In genomic region chr17:23592926-23593300, GRCm38 (mm10) we compare ENCODE assay signal across 8 mouse cellular contexts. TPM values are rescaled to one million over a fixed set of nuclear protein-coding genes. Genes with fewer than 3 reads are reported as not detected.
DNase-seq lines count a peak whose midpoint lies in the region; ATAC-seq and TF ChIP-seq lines count a peak whose summit lies in the region.

No protein-coding gene starts in this region.

- in situ Hi-C loops in ES-E14 (cut with MboI; ENCODE audit: low sequenced_read_pairs in 2 of 2, unreplicated experiment in 2 of 2): no loop called here

- H3K9me3 ChIP-seq in heart, embryonic 12.5 days (replicated peaks): no peaks in the 10 kb centered on the region
- H3K9me3 ChIP-seq in ES-E14 (ENCODE audit: control insufficient read depth, insufficient read depth, low read depth, low read length): no peaks in the 10 kb centered on the region
- H3K9me3 ChIP-seq in forebrain, postnatal 0 days (ENCODE audit: low read length): no peaks in the 10 kb centered on the region

- 14% methylated on average over 13 of the region's 13 CpGs for WGBS in heart, embryonic 12.5 days
- 10% methylated on average over 13 of the region's 13 CpGs for WGBS in forebrain, postnatal 0 days
- 15% methylated on average over 13 of the region's 13 CpGs for WGBS in macrophage (ENCODE audit: missing documents)

- H3K36me3 ChIP-seq in heart, embryonic 12.5 days: no peaks in the 10 kb centered on the region
- no peaks in the 10 kb centered on the region for H3K36me3 ChIP-seq in ES-E14 (ENCODE audit: control insufficient read depth, insufficient read depth, low read length, poor library complexity, severe bottlenecking)
- H3K36me3 ChIP-seq in forebrain, postnatal 0 days (ENCODE audit: insufficient read depth): no peaks in the 10 kb centered on the region
- H3K36me3 ChIP-seq in macrophage (ENCODE audit: inconsistent target): no peaks in the 10 kb centered on the region

- H3K4me3 ChIP-seq in heart, embryonic 12.5 days: peak overlapping the region; percentile 52
- H3K4me3 ChIP-seq in ES-E14 (ENCODE audit: insufficient read depth in 1 of 2, low read depth in 1 of 2, low read length in 2 of 2, poor library complexity in 1 of 2, severe bottlenecking in 1 of 2) (peak overlapping the region; percentile 51 to 66), macrophage (ENCODE audit: inconsistent target) (peak overlapping the region; percentile 23)
- H3K4me3 ChIP-seq in forebrain, postnatal 0 days (ENCODE audit: low read depth, low read length): peak overlapping the region; percentile 46

- H3K9ac ChIP-seq in heart, embryonic 12.5 days: peak overlapping the region; percentile 61
- H3K9ac ChIP-seq in ES-E14 (ENCODE audit: insufficient read depth, low read depth, low read length, poor library complexity, severe bottlenecking): peak overlapping the region; percentile 79
- peak overlapping the region; percentile 64 for H3K9ac ChIP-seq in forebrain, postnatal 0 days

- DNase-seq in heart, adult 8-10 months (ENCODE audit: low spot score): no peak
- no peak for DNase-seq in ES-E14 (ENCODE audit: low read depth, low spot score)
- DNase-seq in forebrain, postnatal 0 days: no peak
- no peak for DNase-seq in adrenal gland, postnatal 10 days
- DNase-seq in thymus, postnatal 4 days: no peak
- DNase-seq in right cerebral cortex, adult 2 months (ENCODE audit: low spot score in 2 of 2): no peak

- peak; percentile 47 for ATAC-seq in heart, embryonic 12.5 days (ENCODE audit: insufficient number of reproducible peaks, low FRiP score)
- peak; percentile 69 for ATAC-seq in forebrain, postnatal 0 days

- peak overlapping the region; percentile 79 for H3K4me2 ChIP-seq in heart, embryonic 12.5 days
- peak overlapping the region; percentile 75 for H3K4me2 ChIP-seq in forebrain, postnatal 0 days (ENCODE audit: low read depth)

- H3K27ac ChIP-seq in heart, embryonic 12.5 days (ENCODE audit: poor library complexity, severe bottlenecking): 0 out of 2 replicates have a peak overlapping the region, but pooled peaks have one; percentile 23
- H3K27ac ChIP-seq in ES-E14 (ENCODE audit: insufficient read depth, low read depth, low read length, poor library complexity, severe bottlenecking): peak overlapping the region; percentile 36; the same call in 1 of the 2 replicates
- H3K27ac ChIP-seq in forebrain, postnatal 0 days (ENCODE audit: low read depth, low read length): peak overlapping the region; percentile 80
- no peak overlapping the region for H3K27ac ChIP-seq in macrophage

- no peaks in the 10 kb centered on the region for H3K79me2 ChIP-seq in macrophage (ENCODE audit: inconsistent target)

- no peak for TF ChIP-seq CTCF in forebrain, postnatal 0 days (IDR thresholded peaks at IDR 0.05; ENCODE audit: low read depth)

- H3K27me3 ChIP-seq in heart, embryonic 12.5 days (replicated peaks): no peaks in the 10 kb centered on the region
- H3K27me3 ChIP-seq in forebrain, postnatal 0 days (ENCODE audit: insufficient read depth, low read length): no peaks in the 10 kb centered on the region

- no peaks in the 10 kb centered on the region for H3K4me1 ChIP-seq in heart, embryonic 12.5 days (replicated peaks)
- peaks cover 0 to 6% of the 10 kb centered on the region in 2 experiments; a peak in 2 of 4 replicates for H3K4me1 ChIP-seq in ES-E14 (ENCODE audit: control insufficient read depth in 2 of 2, insufficient read depth in 2 of 2, low read length in 2 of 2, poor library complexity in 1 of 2)
- no peaks in the 10 kb centered on the region for H3K4me1 ChIP-seq in forebrain, postnatal 0 days (ENCODE audit: insufficient read depth)

TF ChIP-seq in ES-E14, 5 proteins besides CTCF, POLR2A, EP300 and RAD21:
- TF ChIP-seq ZNF384 (IDR thresholded peaks at IDR 0.05; ENCODE audit: low read depth, low read length) (no peak), HCFC1 (IDR thresholded peaks at IDR 0.05; ENCODE audit: borderline replicate concordance, insufficient read depth, low read length) (no peak), CHD2 (IDR thresholded peaks at IDR 0.05; ENCODE audit: low read depth, low read length) (no peak), ZC3H11A (IDR thresholded peaks at IDR 0.05; ENCODE audit: borderline replicate concordance, low read depth, low read length) (no peak), MAFK (IDR thresholded peaks at IDR 0.05; ENCODE audit: insufficient read depth, low read depth, low read length) (no peak)
TF ChIP-seq in ES-E14: peak in this region for 0.

RNA-seq across cellular contexts. Expression of gene Zfp13, which starts 6.4 kb away (rescaled TPM):
- 9.1 and 10.7 TPM in 2 replicates for polyA plus RNA-seq in heart, embryonic 12.5 days (2016; fragmentation: Nextera tagmentation; extraction: Ambion mirVana)
- total RNA-seq in heart, adult 8-10 months (2022): 1 to 10 TPM; 1.9 to 5.9 (median 4.4) TPM
- 19.9 and 26.9 TPM in 2 replicates for total RNA-seq in ES-E14 (2012; rRNA removed)
- 43.0 and 47.0 TPM in 2 replicates for total RNA-seq in forebrain, postnatal 0 days (2014; rRNA removed)
- 21.5 and 23.6 TPM in 2 replicates for polyA plus RNA-seq in forebrain, postnatal 0 days (2015; fragmentation: Nextera tagmentation; extraction: Ambion mirVana)
- 1 to 10 TPM in 11 of 26 experiments, under 1 TPM in 7, not detected in 8; 0.52 to 1.8 (median 1.0) TPM for total RNA-seq in macrophage (2018; cell fraction: chromatin; rRNA removed)
- under 1 TPM in 22 of 26 experiments, not detected in 4; 0.09 to 0.74 (median 0.21) TPM for total RNA-seq in macrophage (2018; cell fraction: cytosol; rRNA removed)
- total RNA-seq in macrophage (2018; cell fraction: nucleus; rRNA removed): 1 to 10 TPM in 4 of 26 experiments, under 1 TPM in 11, not detected in 11; 0.22 to 2.5 (median 0.89) TPM
- polyA plus RNA-seq in macrophage (2018): 0.16 to 0.60 TPM (median 0.52 TPM) in 3 replicates
- total RNA-seq in adrenal gland, postnatal 10 days (2021): 10 to 100 TPM; 10.6 to 12.5 TPM

RNA-seq across cellular contexts. Expression of gene Zscan10, which starts 7.7 kb away (rescaled TPM):
- polyA plus RNA-seq in heart, embryonic 12.5 days (2016; fragmentation: Nextera tagmentation; extraction: Ambion mirVana): not detected in 2 replicates
- total RNA-seq in heart, adult 8-10 months (2022): not detected
- 62.5 and 93.1 TPM in 2 replicates for total RNA-seq in ES-E14 (2012; rRNA removed)
- total RNA-seq in forebrain, postnatal 0 days (2014; rRNA removed): not detected in 2 replicates
- polyA plus RNA-seq in forebrain, postnatal 0 days (2015; fragmentation: Nextera tagmentation; extraction: Ambion mirVana): 0.18 and 0.21 TPM in 2 replicates
- total RNA-seq in macrophage (2018; cell fraction: chromatin; rRNA removed): not detected
- not detected for total RNA-seq in macrophage (2018; cell fraction: cytosol; rRNA removed)
- not detected for total RNA-seq in macrophage (2018; cell fraction: nucleus; rRNA removed)
- polyA plus RNA-seq in macrophage (2018): not detected in 3 replicates
- not detected for total RNA-seq in adrenal gland, postnatal 10 days (2021)

RNA-seq across cellular contexts. Expression of gene Zfp213, which starts 28.9 kb away (rescaled TPM):
- polyA plus RNA-seq in heart, embryonic 12.5 days (2016; fragmentation: Nextera tagmentation; extraction: Ambion mirVana): 14.1 and 16.9 TPM in 2 replicates
- 1 to 10 TPM; 4.9 to 6.5 (median 5.8) TPM for total RNA-seq in heart, adult 8-10 months (2022)
- 8.4 and 8.8 TPM in 2 replicates for total RNA-seq in ES-E14 (2012; rRNA removed)
- total RNA-seq in forebrain, postnatal 0 days (2014; rRNA removed): 16.9 and 18.8 TPM in 2 replicates
- polyA plus RNA-seq in forebrain, postnatal 0 days (2015; fragmentation: Nextera tagmentation; extraction: Ambion mirVana): 10.7 and 10.9 TPM in 2 replicates
- 1 to 10 TPM in 22 of 26 experiments, under 1 TPM in 4; 0.61 to 6.3 (median 2.7) TPM for total RNA-seq in macrophage (2018; cell fraction: chromatin; rRNA removed)
- total RNA-seq in macrophage (2018; cell fraction: cytosol; rRNA removed): 1 to 10 TPM in 25 of 26 experiments, under 1 TPM in 1; 0.89 to 5.8 (median 4.2) TPM
- total RNA-seq in macrophage (2018; cell fraction: nucleus; rRNA removed): 1 to 10 TPM in 24 of 26 experiments, under 1 TPM in 2; 0.78 to 6.9 (median 3.5) TPM
- polyA plus RNA-seq in macrophage (2018): 1.9 to 4.8 TPM (median 3.4 TPM) in 3 replicates
- total RNA-seq in adrenal gland, postnatal 10 days (2021): 1 to 10 TPM; 7.9 to 8.0 TPM

RNA-seq across cellular contexts. Expression of gene Mmp25, which starts 52.2 kb away (rescaled TPM):
- 0.42 and 0.75 TPM in 2 replicates for polyA plus RNA-seq in heart, embryonic 12.5 days (2016; fragmentation: Nextera tagmentation; extraction: Ambion mirVana)
- total RNA-seq in heart, adult 8-10 months (2022): under 1 TPM in 1 of 4 experiments, not detected in 3; 0.06 TPM
- 4.7 and 4.9 TPM in 2 replicates for total RNA-seq in ES-E14 (2012; rRNA removed)
- total RNA-seq in forebrain, postnatal 0 days (2014; rRNA removed): 0.31 and 0.48 TPM in 2 replicates
- polyA plus RNA-seq in forebrain, postnatal 0 days (2015; fragmentation: Nextera tagmentation; extraction: Ambion mirVana): 0.91 and 1.1 TPM in 2 replicates
- total RNA-seq in macrophage (2018; cell fraction: chromatin; rRNA removed): 10 to 100 TPM in 1 of 26 experiments, 1 to 10 TPM in 4, under 1 TPM in 18, not detected in 3; 0.16 to 12.4 (median 0.41) TPM
- total RNA-seq in macrophage (2018; cell fraction: cytosol; rRNA removed): 1 to 10 TPM in 15 of 26 experiments, under 1 TPM in 11; 0.21 to 3.3 (median 1.2) TPM
- 10 to 100 TPM in 1 of 26 experiments, 1 to 10 TPM in 19, under 1 TPM in 6; 0.56 to 17.0 (median 3.6) TPM for total RNA-seq in macrophage (2018; cell fraction: nucleus; rRNA removed)
- 0.14 to 0.56 TPM (median 0.25 TPM) in 3 replicates for polyA plus RNA-seq in macrophage (2018)
- under 1 TPM; 0.54 to 1.00 TPM for total RNA-seq in adrenal gland, postnatal 10 days (2021)

Comparison
In these comparisons a context has a peak if more than half of its experiments do, and no peak if none do; other contexts are left out.
1. RNA of gene Zscan10, which starts 7.7 kb away (total RNA-seq): 62.5 to 93.1 TPM in ES-E14; not detected in forebrain, postnatal 0 days, not detected in heart, adult 8-10 months and not detected in adrenal gland, postnatal 10 days; every median in the first group is over 10 times any median in the second.
2. Peak in every context shown above with its lines, with median percentiles within 50 percentile points of each other: H3K4me3 ChIP-seq and H3K9ac ChIP-seq.